Mouse (Mus musculus) cerebellum, adult 2 months (tissue): ENCODE data around the gene Slc25a45.

Experiments
- CTCF ChIP-seq: fragments of 200-500 bp; IDR thresholded peaks from 2 replicates; pipeline ENCODE4 v1.5.1; 2011; ENCODE audit warnings: low read depth, mild to moderate bottlenecking, control low read depth, low read length, moderate library complexity, borderline replicate concordance; ENCODE audit not compliant: insufficient read depth
- POLR2A ChIP-seq: fragments of 200-500 bp; IDR thresholded peaks from 2 replicates; pipeline ENCODE4 v1.6.1; 2011; ENCODE audit warnings: low read length, control low read depth, borderline replicate concordance; ENCODE audit not compliant: insufficient read depth

DNA sequence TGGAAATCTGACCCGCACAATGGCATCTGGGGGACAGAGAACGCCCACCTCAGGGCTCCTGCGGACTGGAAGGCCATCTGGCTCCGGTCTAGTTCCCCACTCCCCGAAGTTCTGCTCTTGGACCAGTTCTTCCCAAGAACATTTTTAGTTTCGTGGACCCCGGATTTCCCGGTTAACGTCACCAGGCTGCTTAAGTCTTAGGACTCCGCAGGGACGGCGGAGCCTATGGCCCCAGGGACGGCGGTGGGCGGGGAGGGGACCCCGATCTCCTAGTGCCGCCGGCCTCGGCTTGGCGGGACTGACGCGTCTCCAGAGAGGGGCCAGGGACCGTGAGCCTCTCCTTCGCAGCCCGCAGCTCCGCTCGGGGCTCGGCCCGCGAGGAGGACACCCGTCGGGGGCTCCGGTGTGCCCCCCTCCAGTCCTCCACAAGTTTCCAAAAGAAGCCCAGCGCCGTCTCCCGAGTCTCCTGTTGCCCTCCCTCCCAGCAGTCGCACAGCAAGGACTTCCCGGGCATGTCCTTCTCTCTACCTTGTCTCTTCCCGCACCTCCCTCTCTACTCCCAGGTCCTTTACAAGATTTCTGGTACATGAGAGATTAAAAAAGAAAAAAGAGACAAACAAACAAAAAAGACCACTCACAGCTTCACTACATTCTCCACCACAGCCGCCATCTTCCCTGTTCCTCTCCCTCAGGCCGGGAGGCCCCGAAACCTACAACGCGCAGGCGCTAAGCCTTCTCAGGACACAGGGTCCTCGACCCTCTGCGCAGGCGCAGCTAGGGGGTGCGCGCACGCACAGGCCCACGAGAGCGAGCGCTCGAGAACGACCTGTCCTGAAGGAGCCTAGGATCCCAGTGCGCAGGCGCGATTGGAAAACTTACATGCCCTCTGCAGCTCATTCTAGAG, 34.7 kb downstream of the Slc25a45 start:
- TF ChIP-seq CTCF (no peak), POLR2A (peak; percentile 97; the same call in 1 of the 2 replicates)
